Mouse (Mus musculus) intestine, postnatal 0 days (tissue): ENCODE measurements around the gene Magi2. TPM values are rescaled to one million over a fixed set of nuclear protein-coding genes. Genes with fewer than 3 reads are reported as not detected.

Source experiments
- ATAC-seq: fragments of 200-750 bp; cut with Nextera tagmentation; 2 replicates; pipeline ENCODE4 v1.8.0; 2017; ENCODE audit warnings: mild to moderate bottlenecking, moderate TSS enrichment, moderate library complexity
- H3K27ac ChIP-seq: fragments of 300-500 bp; sonication (generic); 2 replicates; pipeline ENCODE4 v1.5.1; 2014; ENCODE audit warnings: mild to moderate bottlenecking, low read depth, low read length, moderate library complexity
- H3K27me3 ChIP-seq: fragments of 300-500 bp; sonication (generic); replicated peaks from 2 replicates; pipeline ENCODE4 v1.6.1; 2014; ENCODE audit warnings: low read length, mixed read lengths; ENCODE audit not compliant: control insufficient read depth, insufficient read depth
- H3K36me3 ChIP-seq: fragments of 300-500 bp; sonication (generic); 2 replicates; pipeline ENCODE4 v1.6.1; 2014; ENCODE audit warnings: mild to moderate bottlenecking, moderate library complexity; ENCODE audit not compliant: control insufficient read depth, insufficient read depth
- H3K4me1 ChIP-seq: fragments of 300-500 bp; sonication (generic); replicated peaks from 2 replicates; pipeline ENCODE4 v1.6.1; 2014; ENCODE audit warnings: antibody characterized with exemption, low read length, mixed read lengths; ENCODE audit not compliant: control insufficient read depth, insufficient read depth
- H3K4me2 ChIP-seq: fragments of 300-500 bp; sonication (generic); replicated peaks from 2 replicates; pipeline ENCODE4 v1.6.1; 2014; ENCODE audit warnings: low read depth, mild to moderate bottlenecking, moderate library complexity
- H3K4me3 ChIP-seq: fragments of 300-500 bp; sonication (generic); 2 replicates; pipeline ENCODE4 v1.5.1; 2014; ENCODE audit warnings: low read depth, low read length
- H3K9ac ChIP-seq: fragments of 300-500 bp; sonication (generic); 2 replicates; pipeline ENCODE4 v1.6.1; 2014; ENCODE audit warnings: mild to moderate bottlenecking, low read depth, low read length
- H3K9me3 ChIP-seq: fragments of 300-500 bp; sonication (generic); 2 replicates; pipeline ENCODE4 v1.6.1; 2016; ENCODE audit warnings: mixed run types; ENCODE audit not compliant: control insufficient read depth
- CTCF ChIP-seq: sonication (generic); IDR thresholded peaks from 2 replicates; pipeline ENCODE4 v1.5.1; 2016; ENCODE audit warnings: low read depth, mild to moderate bottlenecking, control low read depth, antibody characterized with exemption, moderate library complexity
- WGBS: fragments of 180-500 bp; shearing (Covaris S2); extraction: QIAGEN DNeasy Blood & Tissue Kit; methylation state at CpG from one replicate; pipeline ENCODE4 v1.1.7; 2014; 5-methylcytosine and 5-hydroxymethylcytosine counted together
- polyA plus RNA-seq: library from polyadenylated mRNA; unstranded; fragments of >200 nt; fragmentation: Nextera tagmentation; extraction: Ambion mirVana; gene quantifications from 2 replicates; pipeline ENCODE4 v1.2.1, GENCODE M21; 2015

Magi2 gene
- polyA plus RNA-seq, 1 experiment from 2014 or later, result 1.0 TPM

DNA sequence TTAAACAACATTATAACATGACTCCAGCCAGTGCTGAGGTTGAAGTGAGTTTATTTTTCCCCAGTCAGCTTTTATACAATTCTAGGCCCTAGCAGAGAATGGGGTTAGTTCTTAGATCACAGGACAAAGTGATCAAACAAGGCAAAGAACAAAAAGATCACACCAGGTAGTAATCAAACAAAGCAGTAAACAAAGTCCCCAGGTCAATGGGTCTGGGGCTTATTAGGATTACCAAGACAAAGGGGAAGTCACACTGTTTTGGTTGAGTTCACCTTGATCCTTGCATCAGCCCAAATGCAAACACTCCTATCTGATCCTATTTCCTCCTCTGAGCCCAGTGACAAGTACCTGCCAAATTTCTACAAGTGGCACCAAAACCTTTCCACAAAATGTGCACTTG, 1190.5 kb downstream of the Magi2 start:
- ATAC-seq, result no peak
- Histone ChIP-seq H3K4me3 (no peak overlapping the region), H3K27ac (no peak overlapping the region), H3K9me3 (no peaks in the 10 kb centered on the region), H3K27me3 (no peaks in the 10 kb centered on the region), H3K4me2 (no peak overlapping the region), H3K4me1 (no peaks in the 10 kb centered on the region), H3K36me3 (no peaks in the 10 kb centered on the region), H3K9ac (no peak overlapping the region)
- no peak for TF ChIP-seq CTCF

DNA sequence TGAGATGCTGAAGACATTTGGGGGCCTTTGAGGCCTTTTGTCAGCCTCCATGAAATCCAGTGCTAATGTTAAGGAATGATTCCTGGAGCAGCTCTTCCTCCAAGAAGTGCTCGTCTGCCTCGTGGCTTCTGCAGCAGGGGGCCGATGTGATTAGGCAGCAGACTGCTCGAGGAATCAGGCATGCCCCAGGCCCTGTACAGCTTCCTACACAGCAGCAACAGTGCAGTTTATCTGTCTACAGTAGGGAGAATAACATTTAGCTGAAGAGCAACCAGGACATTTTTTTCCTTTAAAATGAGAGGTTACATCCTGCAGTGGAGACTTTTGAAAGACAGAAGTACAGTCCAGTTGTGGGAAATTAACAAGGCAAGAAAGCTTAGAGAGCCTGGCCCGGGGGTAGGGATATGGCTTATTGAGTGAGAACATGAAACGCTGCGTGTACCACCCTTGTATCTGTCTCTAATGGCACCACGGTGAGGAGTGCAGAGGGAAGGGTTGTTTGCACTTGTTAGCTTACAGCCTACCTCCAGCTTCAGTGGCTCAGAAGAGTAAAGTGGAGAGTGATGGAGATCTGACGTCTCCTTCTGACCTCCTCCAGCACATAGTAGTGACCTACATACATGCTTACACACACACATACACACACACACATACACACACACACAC, 1205.4 kb downstream of the Magi2 start:
- Histone ChIP-seq H3K9me3 (no peaks in the 10 kb centered on the region), H3K4me2 (no peak overlapping the region), H3K27ac (no peak overlapping the region), H3K4me3 (no peak overlapping the region), H3K9ac (no peak overlapping the region), H3K36me3 (no peaks in the 10 kb centered on the region), H3K27me3 (no peaks in the 10 kb centered on the region), H3K4me1 (no peaks in the 10 kb centered on the region)
- ATAC-seq, result no peak
- no peak for TF ChIP-seq CTCF
- WGBS, result 64% methylated on average over 9 of the region's 9 CpGs

DNA sequence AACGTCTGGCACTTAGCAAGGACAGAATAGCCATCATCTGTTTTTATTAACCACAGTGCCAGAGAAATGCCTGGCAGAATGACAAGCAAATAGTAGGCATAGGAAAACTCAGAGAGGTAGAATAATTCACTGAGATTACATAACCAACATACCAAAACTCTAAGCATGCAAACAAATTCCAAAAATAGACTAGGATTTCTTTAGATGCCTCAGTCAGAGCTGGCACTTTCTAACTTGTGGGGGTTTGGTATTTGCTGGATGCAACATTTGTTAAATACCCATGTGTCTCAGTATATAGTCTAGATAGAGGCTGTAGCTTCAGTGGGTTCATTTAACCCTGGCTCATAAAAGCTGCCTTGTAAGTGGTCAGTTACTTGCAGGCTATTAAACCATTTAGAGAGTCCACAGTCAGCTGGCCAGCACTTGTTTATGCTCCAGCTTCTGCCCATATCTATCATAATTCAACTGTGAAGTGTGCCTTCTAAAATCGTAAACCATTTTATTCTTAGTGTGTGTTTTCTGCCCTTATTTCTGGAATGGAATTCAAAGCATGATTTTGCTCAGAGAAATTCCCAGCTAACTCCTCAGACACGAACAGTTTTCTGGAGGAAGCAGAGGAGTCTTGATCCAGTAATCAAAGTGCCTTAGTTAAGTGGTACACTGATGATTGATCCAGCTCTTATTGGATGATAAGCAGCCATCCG, 1219.8 kb downstream of the Magi2 start:
- no peak overlapping the region for H3K9ac ChIP-seq
- H3K36me3 ChIP-seq, result no peaks in the 10 kb centered on the region
- H3K4me2 ChIP-seq, result no peak overlapping the region
- H3K9me3 ChIP-seq, result no peaks in the 10 kb centered on the region
- no peak for ATAC-seq
- H3K27ac ChIP-seq, result no peak overlapping the region
- no peak overlapping the region for H3K4me3 ChIP-seq
- H3K27me3 ChIP-seq, result no peaks in the 10 kb centered on the region
- no peaks in the 10 kb centered on the region for H3K4me1 ChIP-seq
- 39% methylated on average over 4 of the region's 4 CpGs for WGBS
- TF ChIP-seq CTCF, result no peak

DNA sequence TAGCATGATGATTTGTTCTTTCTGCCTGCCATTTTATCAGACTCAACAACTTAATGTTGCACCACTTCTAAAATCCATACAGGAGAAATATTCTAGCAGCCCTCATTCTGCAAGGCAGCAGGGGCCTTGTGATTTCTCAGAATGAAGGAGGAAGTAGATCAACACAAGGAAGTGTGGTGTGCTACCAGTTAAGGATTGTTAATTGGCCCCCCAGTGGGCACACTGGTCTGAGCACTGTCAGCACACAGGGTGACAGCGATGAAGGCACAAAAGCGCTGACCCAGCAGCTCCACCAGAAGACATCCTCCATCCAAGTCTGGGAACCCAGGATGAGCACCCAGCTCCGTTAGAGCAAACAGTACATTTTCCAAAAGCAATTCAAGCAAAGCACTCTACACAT, 1229.3 kb downstream of the Magi2 start:
- 68% methylated on average over 3 of the region's 3 CpGs for WGBS
- no peaks in the 10 kb centered on the region for H3K4me1 ChIP-seq
- H3K9me3 ChIP-seq, result no peaks in the 10 kb centered on the region
- no peaks in the 10 kb centered on the region for H3K27me3 ChIP-seq
- ATAC-seq, result no peak
- H3K4me3 ChIP-seq, result no peak overlapping the region
- no peak for TF ChIP-seq CTCF
- no peak overlapping the region for H3K9ac ChIP-seq
- H3K36me3 ChIP-seq, result no peaks in the 10 kb centered on the region
- H3K27ac ChIP-seq, result no peak overlapping the region
- no peak overlapping the region for H3K4me2 ChIP-seq

DNA sequence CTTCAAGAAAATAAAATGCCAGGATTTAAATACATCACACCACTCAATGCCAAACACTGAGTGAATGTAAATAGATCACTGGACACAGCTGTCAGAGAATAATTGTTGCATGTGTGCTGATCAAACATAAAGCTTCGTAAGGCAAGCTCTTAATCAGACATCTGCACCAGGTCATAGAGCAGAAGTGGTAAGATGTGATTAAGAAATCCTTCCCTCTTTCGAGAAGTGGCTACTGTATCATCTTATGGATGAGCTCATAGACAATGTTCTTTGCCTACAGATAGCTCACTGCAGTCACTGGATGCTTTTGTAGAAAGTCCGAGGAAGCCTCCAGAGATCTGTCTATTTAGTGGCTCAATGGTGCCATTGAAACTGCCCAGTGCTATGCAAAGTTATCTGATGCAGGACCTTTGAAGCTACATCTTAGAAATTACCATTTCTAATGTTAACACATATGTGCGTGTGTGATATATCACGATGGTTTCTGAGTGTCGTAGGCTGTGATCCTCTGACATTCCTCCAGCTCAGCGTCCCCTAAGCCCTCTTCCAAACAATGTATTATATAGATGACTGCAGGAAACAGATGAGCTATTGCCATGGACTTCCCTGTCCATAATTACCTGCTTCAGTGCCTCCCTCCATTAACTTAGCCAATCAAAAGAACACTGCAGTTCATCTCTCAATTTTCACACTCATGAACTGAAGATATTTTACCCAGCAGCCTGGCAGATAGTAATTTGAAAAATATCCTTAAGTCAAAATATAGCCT, 1231.1 kb downstream of the Magi2 start:
- Histone ChIP-seq H3K27me3 (no peaks in the 10 kb centered on the region), H3K27ac (no peak overlapping the region), H3K9me3 (no peaks in the 10 kb centered on the region), H3K36me3 (no peaks in the 10 kb centered on the region), H3K4me2 (no peak overlapping the region), H3K4me3 (no peak overlapping the region), H3K9ac (no peak overlapping the region), H3K4me1 (no peaks in the 10 kb centered on the region)
- ATAC-seq, result no peak
- no peak for TF ChIP-seq CTCF
- WGBS, result 70% methylated on average over 7 of the region's 7 CpGs

DNA sequence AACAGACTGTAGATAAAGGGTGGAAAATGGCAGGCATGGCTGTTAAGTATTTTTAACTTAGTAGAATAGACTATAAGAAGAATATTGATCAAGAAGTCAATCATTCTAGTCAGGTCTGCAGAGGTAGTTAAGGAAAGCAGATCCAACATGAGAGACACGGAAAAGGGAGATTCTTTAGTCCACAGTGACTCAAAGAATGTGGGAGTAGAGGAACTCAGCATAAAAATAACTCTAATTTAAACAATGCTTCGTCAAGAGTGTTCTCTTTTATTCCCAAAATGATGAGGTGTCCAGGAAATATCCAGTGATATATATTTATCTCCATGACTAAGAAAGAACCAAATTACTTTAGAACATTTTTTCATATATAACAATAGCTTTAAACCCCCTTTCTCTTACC, 1234.9 kb downstream of the Magi2 start:
- no peak for TF ChIP-seq CTCF
- 64% methylated on average over 2 of the region's 2 CpGs for WGBS
- H3K9me3 ChIP-seq, result no peaks in the 10 kb centered on the region
- H3K4me1 ChIP-seq, result no peaks in the 10 kb centered on the region
- ATAC-seq, result no peak
- no peaks in the 10 kb centered on the region for H3K27me3 ChIP-seq
- no peak overlapping the region for H3K27ac ChIP-seq
- no peak overlapping the region for H3K4me3 ChIP-seq
- no peaks in the 10 kb centered on the region for H3K36me3 ChIP-seq
- no peak overlapping the region for H3K4me2 ChIP-seq
- H3K9ac ChIP-seq, result no peak overlapping the region
